ENCODE assay signal across 8 mouse cellular contexts in the genomic region with DNA sequence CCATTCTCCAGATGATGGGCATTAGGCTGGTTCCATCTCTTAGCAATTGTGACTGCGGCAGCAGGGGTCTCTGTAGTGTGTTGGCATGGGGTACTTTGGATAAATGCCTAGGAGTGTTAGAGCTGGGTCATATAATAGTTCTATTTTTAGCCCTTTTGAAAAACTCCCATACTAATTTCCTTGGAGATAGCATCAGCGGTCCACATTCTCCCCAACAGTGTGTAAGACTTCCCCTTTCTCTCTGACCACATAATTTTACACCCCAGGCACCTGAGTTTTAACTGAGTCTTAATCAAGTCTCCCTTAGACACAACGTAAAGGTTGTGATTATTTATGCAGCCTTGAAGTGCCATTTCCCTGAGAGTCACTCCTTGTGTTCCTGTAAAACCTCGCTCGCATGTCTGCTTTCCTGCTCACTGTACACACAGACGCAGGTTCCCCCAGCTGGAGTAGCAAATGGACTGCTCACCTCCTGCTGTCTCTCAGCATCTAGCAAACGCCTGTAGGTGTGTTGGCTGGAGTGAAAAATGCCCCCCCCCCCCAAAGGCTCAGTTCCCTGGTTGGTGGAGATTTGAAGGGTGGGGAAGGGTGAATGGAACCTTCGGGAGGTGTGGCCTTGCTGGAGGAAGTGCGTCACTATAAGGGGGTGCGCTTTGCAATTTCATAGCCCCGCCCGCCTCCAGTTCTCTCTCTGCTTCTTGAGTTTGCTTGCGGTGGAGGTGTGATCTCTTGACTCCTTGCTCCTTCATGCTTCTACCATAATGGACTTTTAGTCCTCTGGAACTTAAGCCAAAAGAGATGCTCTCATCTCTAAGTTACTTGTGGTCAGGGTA.
DNase-seq lines count a peak whose midpoint lies in the region; ATAC-seq lines count a peak whose summit lies in the region.

No protein-coding gene starts in this region.

- no peaks in the 10 kb centered on the region for H3K36me3 ChIP-seq in heart, embryonic 14.5 days (ENCODE audit: control insufficient read depth, insufficient read depth, low read length)
- no peaks in the 10 kb centered on the region for H3K36me3 ChIP-seq in hindbrain, embryonic 14.5 days (replicated peaks; ENCODE audit: control insufficient read depth, insufficient read depth)

- H3K27me3 ChIP-seq in heart, embryonic 14.5 days (ENCODE audit: control insufficient read depth, insufficient read depth, low read length), result no peaks in the 10 kb centered on the region
- no peaks in the 10 kb centered on the region for H3K27me3 ChIP-seq in hindbrain, embryonic 14.5 days (ENCODE audit: control insufficient read depth, insufficient read depth, low read length)

- no peak overlapping the region for H3K4me3 ChIP-seq in heart, embryonic 14.5 days (ENCODE audit: control insufficient read depth in 1 of 2, insufficient read depth in 1 of 2, low read depth in 1 of 2, low read length in 2 of 2)
- no peak overlapping the region for H3K4me3 ChIP-seq in hindbrain, embryonic 14.5 days (replicated peaks; ENCODE audit: low read length)

- no peak overlapping the region for H3K9ac ChIP-seq in heart, embryonic 14.5 days (ENCODE audit: low read length)
- no peak overlapping the region for H3K9ac ChIP-seq in hindbrain, embryonic 14.5 days

- DNase-seq in heart, postnatal 36 days, result no peak
- peak; percentile 78 for DNase-seq in 416B (ENCODE audit: low read depth)
- DNase-seq in T-cell, adult 2 months (ENCODE audit: low spot score), result peak; percentile 77
- no peak for DNase-seq in hindbrain, embryonic 14.5 days (ENCODE audit: low spot score)
- peak; percentile 26 to 63 for DNase-seq in monocyte, adult 2 months (ENCODE audit: low read depth in 1 of 2, low spot score in 2 of 2)
- no peak for DNase-seq in embryo, embryonic 9.5 days (ENCODE audit: extremely low spot score)
- DNase-seq in layer of hippocampus, adult 8-10 months (ENCODE audit: low spot score in 2 of 2), result no peak

- intact Hi-C loops in heart, postnatal 36 days (cut with DNase I), result no loop called here

- WGBS in heart, embryonic 14.5 days, result 61% methylated on average over 13 of the region's 13 CpGs
- WGBS in hindbrain, embryonic 14.5 days, result 71% methylated on average over 13 of the region's 13 CpGs

- H3K27ac ChIP-seq in heart, embryonic 14.5 days (replicated peaks in 1 of 2; ENCODE audit: control insufficient read depth in 1 of 2, insufficient read depth in 1 of 2, low read depth in 2 of 2, low read length in 2 of 2), result peak overlapping the region; percentile 19 to 35; a peak in 1 of 4 replicates
- peak overlapping the region; percentile 43; the same call in 1 of the 2 replicates for H3K27ac ChIP-seq in hindbrain, embryonic 14.5 days

- no peaks in the 10 kb centered on the region for H3K9me3 ChIP-seq in heart, embryonic 14.5 days (ENCODE audit: control insufficient read depth, low read length)
- no peaks in the 10 kb centered on the region for H3K9me3 ChIP-seq in hindbrain, embryonic 14.5 days (ENCODE audit: control insufficient read depth, low read length)

- no peak for ATAC-seq in heart, embryonic 14.5 days (ENCODE audit: insufficient number of reproducible peaks, insufficient read depth, low FRiP score, low read depth)
- ATAC-seq in hindbrain, embryonic 14.5 days (ENCODE audit: low FRiP score), result no peak; the same call in 1 of the 2 replicates

- H3K4me1 ChIP-seq in heart, embryonic 14.5 days (ENCODE audit: control insufficient read depth in 2 of 2, insufficient read depth in 2 of 2, low read length in 2 of 2), result peaks cover 5 to 13% of the 10 kb centered on the region in 2 experiments
- peaks cover 12% of the 10 kb centered on the region; the same call in 1 of the 2 replicates for H3K4me1 ChIP-seq in hindbrain, embryonic 14.5 days (replicated peaks; ENCODE audit: control insufficient read depth, insufficient read depth, low read length)

- peak overlapping the region; percentile 44 for H3K4me2 ChIP-seq in heart, embryonic 14.5 days (ENCODE audit: low read length)
- H3K4me2 ChIP-seq in hindbrain, embryonic 14.5 days (replicated peaks), result peak overlapping the region; percentile 12; the same call in 1 of the 2 replicates

Comparison
In these comparisons a context has a peak if more than half of its experiments do, and no peak if none do; other contexts are left out.
1. DNase-seq: peak in 416B (single experiment), T-cell, adult 2 months (single experiment) and monocyte, adult 2 months (2 of 2); none in heart, postnatal 36 days (0 of 2), hindbrain, embryonic 14.5 days (single experiment), embryo, embryonic 9.5 days (single experiment) and layer of hippocampus, adult 8-10 months (0 of 2).